Mouse (Mus musculus): ENCODE results near the gene Bicra. TPM values are rescaled to one million over a fixed set of nuclear protein-coding genes. Genes with fewer than 3 reads are reported as not detected.

Gene Bicra
- polyA plus RNA-seq (2012; rRNA removed) (1.8 and 2.2 TPM in 2 replicates), polyA plus RNA-seq (2014; fragmentation: Nextera tagmentation; extraction: Ambion mirVana) (0.83 and 1.5 TPM in 2 replicates)

DNA sequence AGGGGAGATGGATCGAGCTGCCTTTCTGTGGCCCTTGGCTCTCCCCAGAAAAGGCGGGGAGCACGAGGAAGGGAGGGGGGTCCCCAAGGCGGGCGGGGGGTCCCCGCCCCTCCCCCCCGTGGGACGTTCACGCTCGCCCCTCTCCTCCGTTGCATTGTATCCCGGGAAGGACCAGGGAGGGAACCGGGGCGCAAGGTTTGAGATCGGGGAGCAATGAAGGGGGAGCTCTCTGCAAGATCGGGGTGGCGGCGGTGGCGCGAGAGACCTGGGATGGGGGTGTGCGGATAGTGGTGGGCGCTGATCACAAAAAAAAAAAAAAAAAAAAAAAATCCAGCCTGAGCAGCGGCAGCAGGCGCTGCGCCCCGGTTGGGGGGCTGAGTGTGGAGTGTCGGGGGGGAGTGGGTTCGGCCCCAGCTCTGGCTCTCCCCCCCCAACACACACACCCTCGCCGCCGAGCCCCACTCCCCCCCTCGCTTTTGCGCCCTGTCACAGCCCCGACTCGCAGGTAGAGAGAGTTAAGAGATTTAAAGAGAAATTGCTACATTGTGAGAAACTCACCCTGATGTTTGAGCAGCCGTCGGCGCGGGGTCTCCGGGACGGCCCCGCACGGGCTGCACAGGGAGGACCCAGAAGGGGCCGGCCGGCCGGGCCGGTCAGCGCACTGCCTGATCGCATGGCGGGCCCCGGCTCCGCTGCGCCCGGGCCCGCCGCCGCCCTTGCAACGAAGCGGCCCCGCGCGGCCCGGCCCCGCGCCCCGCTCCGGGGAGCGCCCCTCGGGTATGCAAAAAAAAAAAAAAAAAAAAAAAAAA is at the start of gene Bicra:
Gene Bicra, minus strand, starts transcription at position 584 of the 809 bp plus-strand sequence.
- Histone ChIP-seq H3K9me3 (ENCODE audit: control insufficient read depth, low read length) (no peaks in the 10 kb centered on the region), H3K4me1 (replicated peaks; ENCODE audit: control insufficient read depth in 2 of 2, insufficient read depth in 2 of 2, low read length in 1 of 2) (peaks cover 22 to 39% of the 10 kb centered on the region in 2 experiments), H3K36me3 (replicated peaks; ENCODE audit: control insufficient read depth, insufficient read depth, low read depth) (no peaks in the 10 kb centered on the region), H3K4me2 (ENCODE audit: low read depth) (peak within 1 kb of the TSS; percentile 99), H3K27ac (peak within 1 kb of the TSS; percentile 86), H3K4me3 (ENCODE audit: insufficient read depth in 1 of 2, low read depth in 2 of 2, low read length in 2 of 2) (peak within 1 kb of the TSS; percentile 74 to 91), H3K9ac (replicated peaks) (peak within 1 kb of the TSS; percentile 96), H3K27me3 (ENCODE audit: control insufficient read depth, insufficient read depth, low read length) (no peaks in the 10 kb centered on the region)
- ATAC-seq (ENCODE audit: insufficient read depth) (peak; percentile 66), DNase-seq (ENCODE audit: low read depth in 3 of 3, low spot score in 3 of 3) (peak; percentile 57 to 74 (median 70))
- TF ChIP-seq CTCF (IDR thresholded peaks at IDR 0.05; ENCODE audit: low read depth): no peak
- no peak for TF ChIP-seq EP300 (IDR thresholded peaks at IDR 0.05; ENCODE audit: low read depth)
- under 1% methylated on average over 61 of the region's 69 CpGs for WGBS (ENCODE audit: insufficient replicate concordance)

DNA sequence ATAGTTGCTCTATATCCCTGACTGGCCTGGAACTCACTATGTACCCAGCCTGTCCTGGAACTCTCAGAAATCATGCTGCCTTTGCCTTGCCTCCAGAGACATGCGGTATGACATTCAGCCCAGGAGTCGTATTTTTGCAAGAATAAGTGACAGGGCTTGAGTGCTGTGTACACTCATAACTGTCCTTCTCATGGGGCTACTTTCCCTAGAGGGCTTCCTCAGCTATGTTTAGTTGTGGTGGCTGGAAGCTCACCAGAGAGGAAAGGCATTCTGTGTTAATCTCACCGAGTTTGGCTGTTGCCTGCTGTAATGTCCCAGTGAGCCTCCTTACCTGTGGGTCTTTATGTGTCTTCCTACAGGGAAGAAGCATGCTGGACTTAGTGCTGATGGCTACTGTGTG is 46.9 kb upstream of the Bicra start:
- Histone ChIP-seq H3K27me3 (ENCODE audit: control insufficient read depth, insufficient read depth, low read length) (no peaks in the 10 kb centered on the region; the same call in none of the 2 replicates), H3K9me3 (ENCODE audit: control insufficient read depth, low read length) (no peaks in the 10 kb centered on the region), H3K4me2 (ENCODE audit: low read depth) (no peak overlapping the region), H3K9ac (replicated peaks) (no peak overlapping the region), H3K4me3 (ENCODE audit: insufficient read depth in 1 of 2, low read depth in 2 of 2, low read length in 2 of 2) (no peak overlapping the region), H3K27ac (no peak overlapping the region), H3K36me3 (replicated peaks; ENCODE audit: control insufficient read depth, insufficient read depth, low read depth) (no peaks in the 10 kb centered on the region), H3K4me1 (replicated peaks; ENCODE audit: control insufficient read depth in 2 of 2, insufficient read depth in 2 of 2, low read length in 1 of 2) (peaks cover 2 to 7% of the 10 kb centered on the region in 2 experiments)
- TF ChIP-seq EP300 (IDR thresholded peaks at IDR 0.05; ENCODE audit: low read depth) (no peak), CTCF (IDR thresholded peaks at IDR 0.05; ENCODE audit: low read depth) (no peak)
- WGBS (ENCODE audit: insufficient replicate concordance): 54% methylated on average over 3 of the region's 3 CpGs
- ATAC-seq (ENCODE audit: insufficient read depth) (no peak), DNase-seq (ENCODE audit: low read depth in 3 of 3, low spot score in 3 of 3) (no peak)

DNA sequence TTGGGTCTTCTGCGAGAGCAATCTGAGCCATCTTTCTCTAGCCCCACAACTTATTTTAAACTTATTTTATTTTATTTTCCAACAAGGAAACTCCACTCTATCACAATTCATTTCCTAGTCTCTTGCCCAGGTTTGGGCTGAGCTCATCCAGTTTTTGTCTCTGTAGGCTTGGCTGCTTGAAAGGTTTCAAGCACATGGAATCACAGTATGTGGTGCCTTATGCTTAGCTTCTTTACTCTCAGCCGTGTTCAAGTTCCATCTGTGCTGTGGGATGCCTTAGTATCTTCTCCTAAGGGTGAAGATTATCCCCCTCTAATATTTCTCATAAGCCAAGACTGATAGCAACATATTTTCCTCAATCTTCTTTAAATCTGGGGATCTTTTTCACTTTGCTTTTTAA is 39.9 kb upstream of the Bicra start:
- no peak overlapping the region for H3K4me3 ChIP-seq (ENCODE audit: insufficient read depth in 1 of 2, low read depth in 2 of 2, low read length in 2 of 2)
- TF ChIP-seq CTCF (IDR thresholded peaks at IDR 0.05; ENCODE audit: low read depth) (no peak), EP300 (IDR thresholded peaks at IDR 0.05; ENCODE audit: low read depth) (no peak)

DNA sequence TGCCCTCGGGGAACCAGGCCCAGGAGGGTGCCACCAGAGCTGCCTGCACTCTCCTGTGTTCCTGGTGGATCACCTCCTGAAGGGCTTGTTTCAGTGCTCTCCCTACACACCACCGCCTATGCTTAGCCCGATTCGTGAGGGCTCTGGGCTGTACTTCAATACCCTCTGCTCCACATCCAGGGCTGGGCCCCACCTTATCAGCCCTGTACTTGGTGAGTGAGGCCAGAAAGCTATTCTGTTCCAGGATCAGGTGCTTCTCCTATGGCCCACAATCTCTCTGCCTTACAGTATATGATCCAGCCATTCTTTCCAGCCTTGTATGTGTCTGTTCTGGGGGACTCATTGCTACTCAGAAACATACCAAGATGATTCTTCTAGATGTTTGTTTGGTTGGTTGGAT is 35.6 kb upstream of the Bicra start:
- 55% methylated on average over 4 of the region's 4 CpGs for WGBS (ENCODE audit: insufficient replicate concordance)
- H3K4me3 ChIP-seq (ENCODE audit: insufficient read depth in 1 of 2, low read depth in 2 of 2, low read length in 2 of 2): no peak overlapping the region
- H3K9me3 ChIP-seq (ENCODE audit: control insufficient read depth, low read length): no peaks in the 10 kb centered on the region
- TF ChIP-seq CTCF (IDR thresholded peaks at IDR 0.05; ENCODE audit: low read depth) (no peak), EP300 (IDR thresholded peaks at IDR 0.05; ENCODE audit: low read depth) (no peak)
- DNase-seq (ENCODE audit: low read depth in 3 of 3, low spot score in 3 of 3): no peak
- no peak overlapping the region for H3K27ac ChIP-seq
- no peak overlapping the region for H3K9ac ChIP-seq (replicated peaks)
- no peaks in the 10 kb centered on the region; the same call in 1 of the 2 replicates for H3K27me3 ChIP-seq (ENCODE audit: control insufficient read depth, insufficient read depth, low read length)
- H3K4me2 ChIP-seq (ENCODE audit: low read depth): no peak overlapping the region
- no peak for ATAC-seq (ENCODE audit: insufficient read depth)
- no peaks in the 10 kb centered on the region for H3K36me3 ChIP-seq (replicated peaks; ENCODE audit: control insufficient read depth, insufficient read depth, low read depth)
- H3K4me1 ChIP-seq (replicated peaks; ENCODE audit: control insufficient read depth in 2 of 2, insufficient read depth in 2 of 2, low read length in 1 of 2): no peaks in the 10 kb centered on the region

More for the DNA sequence above, 39.9 kb upstream of the Bicra start:
- H3K4me1 ChIP-seq (replicated peaks; ENCODE audit: control insufficient read depth in 2 of 2, insufficient read depth in 2 of 2, low read length in 1 of 2): no peaks in the 10 kb centered on the region
- no peak overlapping the region for H3K27ac ChIP-seq
- WGBS (ENCODE audit: insufficient replicate concordance): 45% methylated on average over 2 of the region's 2 CpGs
- no peaks in the 10 kb centered on the region for H3K9me3 ChIP-seq (ENCODE audit: control insufficient read depth, low read length)
- DNase-seq (ENCODE audit: low read depth in 3 of 3, low spot score in 3 of 3) (no peak), ATAC-seq (ENCODE audit: insufficient read depth) (no peak)
- H3K9ac ChIP-seq (replicated peaks): no peak overlapping the region
- H3K36me3 ChIP-seq (replicated peaks; ENCODE audit: control insufficient read depth, insufficient read depth, low read depth): no peaks in the 10 kb centered on the region
- no peaks in the 10 kb centered on the region; the same call in 1 of the 2 replicates for H3K27me3 ChIP-seq (ENCODE audit: control insufficient read depth, insufficient read depth, low read length)
- no peak overlapping the region for H3K4me2 ChIP-seq (ENCODE audit: low read depth)

DNA sequence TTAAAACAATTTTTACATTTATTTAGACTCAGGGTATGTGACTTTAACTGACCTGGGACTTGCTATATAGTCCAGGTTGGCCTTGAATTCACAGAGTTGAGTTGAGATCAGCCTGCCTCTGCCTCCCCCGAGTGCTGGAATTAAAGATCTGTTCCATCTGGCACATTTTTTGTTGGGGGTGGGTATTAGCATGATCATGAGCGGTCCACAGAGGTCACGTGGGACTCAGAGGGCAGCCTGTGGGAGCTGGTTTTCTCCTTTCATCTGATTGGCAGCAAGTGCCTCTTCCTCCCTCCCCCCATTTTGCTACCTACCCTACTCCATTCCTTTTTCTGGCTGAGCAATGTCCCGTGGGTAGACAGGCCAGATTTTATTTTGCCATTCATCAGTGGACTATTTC is 32.9 kb upstream of the Bicra start:
- WGBS (ENCODE audit: insufficient replicate concordance): 37% methylated on average over 4 of the region's 4 CpGs
- TF ChIP-seq CTCF (IDR thresholded peaks at IDR 0.05; ENCODE audit: low read depth) (no peak), EP300 (IDR thresholded peaks at IDR 0.05; ENCODE audit: low read depth) (no peak)
- no peak overlapping the region for H3K4me3 ChIP-seq (ENCODE audit: insufficient read depth in 1 of 2, low read depth in 2 of 2, low read length in 2 of 2)
- ATAC-seq (ENCODE audit: insufficient read depth) (no peak), DNase-seq (ENCODE audit: low read depth in 3 of 3, low spot score in 3 of 3) (no peak)
- no peak overlapping the region for H3K27ac ChIP-seq
- H3K9ac ChIP-seq (replicated peaks): no peak overlapping the region
- H3K27me3 ChIP-seq (ENCODE audit: control insufficient read depth, insufficient read depth, low read length): no peaks in the 10 kb centered on the region; the same call in 1 of the 2 replicates
- H3K4me2 ChIP-seq (ENCODE audit: low read depth): no peak overlapping the region
- H3K9me3 ChIP-seq (ENCODE audit: control insufficient read depth, low read length): no peaks in the 10 kb centered on the region
- no peaks in the 10 kb centered on the region for H3K36me3 ChIP-seq (replicated peaks; ENCODE audit: control insufficient read depth, insufficient read depth, low read depth)
- H3K4me1 ChIP-seq (replicated peaks; ENCODE audit: control insufficient read depth in 2 of 2, insufficient read depth in 2 of 2, low read length in 1 of 2): no peaks in the 10 kb centered on the region

Measured in liver, embryonic 14.5 days (tissue).